Mouse (Mus musculus): Measurements from ENCODE around the gene Zdhhc20. TPM values are rescaled to one million over a fixed set of nuclear protein-coding genes. Genes with fewer than 3 reads are reported as not detected.
A peak's percentile ranks its signal among the peaks of the same experiment; 100 is the strongest.

Gene Zdhhc20
- polyA plus RNA-seq, 1 experiment: 51.5 TPM

- Histone ChIP-seq H3K4me3 (ENCODE audit: low read depth, low read length) (no peak overlapping the region), H3K27me3 (ENCODE audit: control insufficient read depth, insufficient read depth, low read length, poor library complexity, severe bottlenecking) (no peaks in the 10 kb centered on the region), H3K36me3 (ENCODE audit: control insufficient read depth, insufficient read depth, low read length, poor library complexity, severe bottlenecking) (no peaks in the 10 kb centered on the region), H3K9ac (ENCODE audit: low read depth, poor library complexity, severe bottlenecking) (no peak overlapping the region), H3K27ac (ENCODE audit: insufficient read depth, low read length) (no peak overlapping the region), H3K4me1 (ENCODE audit: control insufficient read depth, insufficient read depth, low read length) (no peaks in the 10 kb centered on the region), H3K9me3 (replicated peaks; ENCODE audit: control insufficient read depth, insufficient read depth, low read length, poor library complexity, severe bottlenecking) (no peaks in the 10 kb centered on the region)
- TF ChIP-seq EP300 (IDR thresholded peaks at IDR 0.05; ENCODE audit: insufficient read depth, low read depth, low read length): no peak
- TF ChIP-seq POLR2A (IDR thresholded peaks at IDR 0.05; ENCODE audit: insufficient read depth, low read length): no peak
- TF ChIP-seq CTCF (IDR thresholded peaks at IDR 0.05; ENCODE audit: low read depth, low read length): no peak
These were observed 4.3 kb upstream of the Zdhhc20 start for GRCm38 (mm10) chr14:57894346-57894745.

GRCm38 (mm10) chr14:57892961-57893360, 2.9 kb upstream of the Zdhhc20 start:
- Histone ChIP-seq H3K27ac (ENCODE audit: insufficient read depth, low read length) (no peak overlapping the region), H3K4me3 (ENCODE audit: low read depth, low read length) (no peak overlapping the region), H3K4me1 (ENCODE audit: control insufficient read depth, insufficient read depth, low read length) (no peaks in the 10 kb centered on the region), H3K9ac (ENCODE audit: low read depth, poor library complexity, severe bottlenecking) (no peak overlapping the region), H3K27me3 (ENCODE audit: control insufficient read depth, insufficient read depth, low read length, poor library complexity, severe bottlenecking) (no peaks in the 10 kb centered on the region), H3K9me3 (replicated peaks; ENCODE audit: control insufficient read depth, insufficient read depth, low read length, poor library complexity, severe bottlenecking) (no peaks in the 10 kb centered on the region), H3K36me3 (ENCODE audit: control insufficient read depth, insufficient read depth, low read length, poor library complexity, severe bottlenecking) (no peaks in the 10 kb centered on the region)
- TF ChIP-seq EP300 (IDR thresholded peaks at IDR 0.05; ENCODE audit: insufficient read depth, low read depth, low read length) (no peak), CTCF (IDR thresholded peaks at IDR 0.05; ENCODE audit: low read depth, low read length) (no peak), POLR2A (IDR thresholded peaks at IDR 0.05; ENCODE audit: insufficient read depth, low read length) (no peak)

GRCm38 (mm10) chr14:57889541-57890010, 500 bp downstream of the Zdhhc20 start:
- H3K36me3 ChIP-seq (ENCODE audit: control insufficient read depth, insufficient read depth, low read length, poor library complexity, severe bottlenecking): no peaks in the 10 kb centered on the region
- no peak overlapping the region for H3K27ac ChIP-seq (ENCODE audit: insufficient read depth, low read length)
- H3K4me1 ChIP-seq (ENCODE audit: control insufficient read depth, insufficient read depth, low read length): peaks cover 1% of the 10 kb centered on the region
- no peak for TF ChIP-seq EP300 (IDR thresholded peaks at IDR 0.05; ENCODE audit: insufficient read depth, low read depth, low read length)
- TF ChIP-seq POLR2A (IDR thresholded peaks at IDR 0.05; ENCODE audit: insufficient read depth, low read length): no peak
- no peak for TF ChIP-seq CTCF (IDR thresholded peaks at IDR 0.05; ENCODE audit: low read depth, low read length)
- H3K9ac ChIP-seq (ENCODE audit: low read depth, poor library complexity, severe bottlenecking): peak overlapping the region; percentile 92
- no peaks in the 10 kb centered on the region for H3K27me3 ChIP-seq (ENCODE audit: control insufficient read depth, insufficient read depth, low read length, poor library complexity, severe bottlenecking)
- H3K4me3 ChIP-seq (ENCODE audit: low read depth, low read length): peak overlapping the region; percentile 92
- H3K9me3 ChIP-seq (replicated peaks; ENCODE audit: control insufficient read depth, insufficient read depth, low read length, poor library complexity, severe bottlenecking): no peaks in the 10 kb centered on the region

- peaks cover 1% of the 10 kb centered on the region for H3K4me1 ChIP-seq (ENCODE audit: control insufficient read depth, insufficient read depth, low read length)
- TF ChIP-seq POLR2A (IDR thresholded peaks at IDR 0.05; ENCODE audit: insufficient read depth, low read length): no peak
- TF ChIP-seq CTCF (IDR thresholded peaks at IDR 0.05; ENCODE audit: low read depth, low read length): no peak
- TF ChIP-seq EP300 (IDR thresholded peaks at IDR 0.05; ENCODE audit: insufficient read depth, low read depth, low read length): no peak
- no peak overlapping the region; the same call in 1 of the 2 replicates for H3K27ac ChIP-seq (ENCODE audit: insufficient read depth, low read length)
- H3K27me3 ChIP-seq (ENCODE audit: control insufficient read depth, insufficient read depth, low read length, poor library complexity, severe bottlenecking): no peaks in the 10 kb centered on the region
- H3K36me3 ChIP-seq (ENCODE audit: control insufficient read depth, insufficient read depth, low read length, poor library complexity, severe bottlenecking): no peaks in the 10 kb centered on the region
- no peaks in the 10 kb centered on the region for H3K9me3 ChIP-seq (replicated peaks; ENCODE audit: control insufficient read depth, insufficient read depth, low read length, poor library complexity, severe bottlenecking)
- no peak overlapping the region for H3K9ac ChIP-seq (ENCODE audit: low read depth, poor library complexity, severe bottlenecking)
- no peak overlapping the region for H3K4me3 ChIP-seq (ENCODE audit: low read depth, low read length)
These were observed 2.9 kb downstream of the Zdhhc20 start for GRCm38 (mm10) chr14:57887171-57887570.

- Histone ChIP-seq H3K36me3 (ENCODE audit: control insufficient read depth, insufficient read depth, low read length, poor library complexity, severe bottlenecking) (no peaks in the 10 kb centered on the region), H3K27ac (ENCODE audit: insufficient read depth, low read length) (no peak overlapping the region), H3K27me3 (ENCODE audit: control insufficient read depth, insufficient read depth, low read length, poor library complexity, severe bottlenecking) (no peaks in the 10 kb centered on the region), H3K4me3 (ENCODE audit: low read depth, low read length) (no peak overlapping the region), H3K9ac (ENCODE audit: low read depth, poor library complexity, severe bottlenecking) (no peak overlapping the region), H3K9me3 (replicated peaks; ENCODE audit: control insufficient read depth, insufficient read depth, low read length, poor library complexity, severe bottlenecking) (no peaks in the 10 kb centered on the region), H3K4me1 (ENCODE audit: control insufficient read depth, insufficient read depth, low read length) (peaks cover 3% of the 10 kb centered on the region)
- TF ChIP-seq POLR2A (IDR thresholded peaks at IDR 0.05; ENCODE audit: insufficient read depth, low read length) (no peak), CTCF (IDR thresholded peaks at IDR 0.05; ENCODE audit: low read depth, low read length) (no peak), EP300 (IDR thresholded peaks at IDR 0.05; ENCODE audit: insufficient read depth, low read depth, low read length) (no peak)
These were observed 4.0 kb downstream of the Zdhhc20 start for GRCm38 (mm10) chr14:57886032-57886431.

GRCm38 (mm10) chr14:57883341-57883740, 6.7 kb downstream of the Zdhhc20 start:
- no peak for TF ChIP-seq POLR2A (IDR thresholded peaks at IDR 0.05; ENCODE audit: insufficient read depth, low read length)
- no peak for TF ChIP-seq EP300 (IDR thresholded peaks at IDR 0.05; ENCODE audit: insufficient read depth, low read depth, low read length)
- no peak for TF ChIP-seq CTCF (IDR thresholded peaks at IDR 0.05; ENCODE audit: low read depth, low read length)
- Histone ChIP-seq H3K4me3 (ENCODE audit: low read depth, low read length) (no peak overlapping the region), H3K4me1 (ENCODE audit: control insufficient read depth, insufficient read depth, low read length) (peaks cover 3% of the 10 kb centered on the region), H3K27ac (ENCODE audit: insufficient read depth, low read length) (no peak overlapping the region), H3K36me3 (ENCODE audit: control insufficient read depth, insufficient read depth, low read length, poor library complexity, severe bottlenecking) (no peaks in the 10 kb centered on the region), H3K27me3 (ENCODE audit: control insufficient read depth, insufficient read depth, low read length, poor library complexity, severe bottlenecking) (no peaks in the 10 kb centered on the region), H3K9ac (ENCODE audit: low read depth, poor library complexity, severe bottlenecking) (no peak overlapping the region), H3K9me3 (replicated peaks; ENCODE audit: control insufficient read depth, insufficient read depth, low read length, poor library complexity, severe bottlenecking) (no peaks in the 10 kb centered on the region)

Measured in ES-Bruce4 (cell line).